Mouse (Mus musculus) left cerebral cortex, adult 8-10 months (tissue): ENCODE measurements around the gene Zfp398. TPM values are rescaled to one million over a fixed set of nuclear protein-coding genes. Genes with fewer than 3 reads are reported as not detected.

ENCODE experiments used
- DNase-seq, 2 experiments: peaks; one replicate each; pipeline ENCODE4 v3.0.0; 2022; ENCODE audit warnings: low spot score in 2 of 2
- total RNA-seq, 4 experiments: library from RNA; stranded (reverse); gene quantifications; 2 replicates each; pipeline ENCODE4 v1.2.4; 2022

The Zfp398 gene
- 10 to 100 TPM; 19.2 to 24.5 (median 20.1) TPM for total RNA-seq

GRCm38 (mm10) chr6:47835482-47835983 lies at the start of gene Zfp398:
Zfp398 (plus strand) TSS chr6:47835661.
- DNase-seq, result peak; percentile 92 to 95

- DNase-seq, result peak; percentile 84
Observed at GRCm38 (mm10) chr6:47787941-47788736, 47.3 kb upstream of the Zfp398 start.

GRCm38 (mm10) chr6:47788821-47789220 lies 46.6 kb upstream of the Zfp398 start:
- no peak for DNase-seq

- DNase-seq, result no peak
Observed at GRCm38 (mm10) chr6:47790745-47791144, 44.7 kb upstream of the Zfp398 start.

- DNase-seq, result no peak
Observed at GRCm38 (mm10) chr6:47792533-47792932, 42.9 kb upstream of the Zfp398 start.

GRCm38 (mm10) chr6:47793284-47793683 lies 42.2 kb upstream of the Zfp398 start:
- no peak for DNase-seq

GRCm38 (mm10) chr6:47794106-47794830 lies 41.2 kb upstream of the Zfp398 start:
- DNase-seq, result no peak

- DNase-seq, result no peak
Observed at GRCm38 (mm10) chr6:47799079-47799478, 36.4 kb upstream of the Zfp398 start.

- no peak for DNase-seq
Observed at GRCm38 (mm10) chr6:47805520-47805919, 29.9 kb upstream of the Zfp398 start.

GRCm38 (mm10) chr6:47807419-47807818 lies 28.0 kb upstream of the Zfp398 start:
- no peak for DNase-seq

GRCm38 (mm10) chr6:47808545-47808944 lies 26.9 kb upstream of the Zfp398 start:
- no peak for DNase-seq

- no peak for DNase-seq
Observed at GRCm38 (mm10) chr6:47809053-47809452, 26.4 kb upstream of the Zfp398 start.

GRCm38 (mm10) chr6:47810181-47810580 lies 25.3 kb upstream of the Zfp398 start:
- no peak for DNase-seq

GRCm38 (mm10) chr6:47811324-47811723 lies 24.1 kb upstream of the Zfp398 start:
- DNase-seq, result no peak

- no peak for DNase-seq
Observed at GRCm38 (mm10) chr6:47812271-47812915, 23.1 kb upstream of the Zfp398 start.

- peak; percentile 95 to 97 for DNase-seq
Observed at GRCm38 (mm10) chr6:47813257-47813878, 22.1 kb upstream of the Zfp398 start, which contains the start of gene Pdia4. Pdia4 (minus strand) TSS chr6:47813430.

GRCm38 (mm10) chr6:47816151-47816550 lies 19.3 kb upstream of the Zfp398 start:
- DNase-seq, result no peak

GRCm38 (mm10) chr6:47818721-47819120 lies 16.7 kb upstream of the Zfp398 start:
- no peak for DNase-seq

- no peak for DNase-seq
Observed at GRCm38 (mm10) chr6:47819626-47820325, 15.7 kb upstream of the Zfp398 start.

- DNase-seq, result no peak
Observed at GRCm38 (mm10) chr6:47821236-47821635, 14.2 kb upstream of the Zfp398 start.

GRCm38 (mm10) chr6:47821776-47822175 lies 13.7 kb upstream of the Zfp398 start:
- no peak for DNase-seq
